Mouse (Mus musculus) spleen, adult 2 months (tissue): ENCODE results near the gene Pygm. TPM values are rescaled to one million over a fixed set of nuclear protein-coding genes. Genes with fewer than 3 reads are reported as not detected.

Source experiments
- DNase-seq, 2 experiments: peaks; one replicate each; pipeline versions ENCODE4 v3.0.0 to v3.0.0-alpha.2; 2012 to 2021; ENCODE audit warnings: low spot score in 2 of 2, low read depth in 1 of 2
- H3K27ac ChIP-seq: fragments of 200-500 bp; 2 replicates; pipeline ENCODE4 v1.5.1; 2012; ENCODE audit warnings: low read length, inconsistent platforms; ENCODE audit not compliant: insufficient read depth
- H3K27me3 ChIP-seq: fragments of 200-500 bp; 2 replicates; pipeline ENCODE4 v1.6.1; 2012; ENCODE audit warnings: mild to moderate bottlenecking, moderate library complexity, low read length, inconsistent platforms; ENCODE audit not compliant: control insufficient read depth, insufficient read depth
- H3K36me3 ChIP-seq: fragments of 200-500 bp; 2 replicates; pipeline ENCODE4 v1.6.1; 2012; ENCODE audit warnings: mild to moderate bottlenecking, low read length, inconsistent platforms; ENCODE audit not compliant: control insufficient read depth, insufficient read depth
- H3K4me1 ChIP-seq: fragments of 200-500 bp; 2 replicates; pipeline ENCODE4 v1.6.1; 2011; ENCODE audit warnings: inconsistent platforms; ENCODE audit not compliant: control insufficient read depth, insufficient read depth, insufficient read length
- H3K4me3 ChIP-seq: fragments of 200-500 bp; 2 replicates; pipeline ENCODE4 v1.5.1; 2011; ENCODE audit warnings: mild to moderate bottlenecking, inconsistent platforms; ENCODE audit not compliant: insufficient read depth, insufficient read length; ENCODE audit errors: extremely low read depth
- CTCF ChIP-seq: fragments of 200-500 bp; IDR thresholded peaks from 2 replicates; pipeline ENCODE4 v1.5.1; 2011; ENCODE audit warnings: mild to moderate bottlenecking, inconsistent platforms; ENCODE audit not compliant: insufficient read depth, insufficient read length, insufficient replicate concordance; ENCODE audit errors: extremely low read depth
- POLR2A ChIP-seq: fragments of 200-500 bp; IDR thresholded peaks from 2 replicates; pipeline ENCODE4 v1.6.1; 2011; ENCODE audit warnings: low read depth, low read length, inconsistent platforms
- WGBS: fragments of 180-500 bp; shearing (Covaris S2); methylation state at CpG from one replicate; pipeline ENCODE4 v1.1.7; 2018; 5-methylcytosine and 5-hydroxymethylcytosine counted together
- polyA plus RNA-seq: library from polyadenylated mRNA; depleted of rRNA; stranded (reverse); fragments of >200 nt; gene quantifications from 2 replicates; pipeline ENCODE4 v1.2.3, GENCODE M21; 2012

Gene Pygm
- polyA plus RNA-seq, 1 experiment = 8.1 TPM

GRCm38 (mm10) chr19:6343996-6344395, 40.2 kb upstream of the Pygm start:
- Histone ChIP-seq H3K27me3 (no peaks in the 10 kb centered on the region), H3K4me1 (peaks cover 20% of the 10 kb centered on the region; the same call in 1 of the 2 replicates), H3K4me3 (no peak overlapping the region), H3K27ac (no peak overlapping the region; the same call in 1 of the 2 replicates), H3K36me3 (peaks cover 46% of the 10 kb centered on the region)
- no peak for TF ChIP-seq POLR2A
- no peak for TF ChIP-seq CTCF
- DNase-seq = no peak
- WGBS = 84% methylated on average over 5 of the region's 5 CpGs

GRCm38 (mm10) chr19:6346023-6346422, 38.2 kb upstream of the Pygm start:
- WGBS = 92% methylated on average over 5 of the region's 5 CpGs
- H3K4me1 ChIP-seq = peaks cover 14% of the 10 kb centered on the region; the same call in 1 of the 2 replicates
- H3K27me3 ChIP-seq = no peaks in the 10 kb centered on the region
- no peak overlapping the region for H3K27ac ChIP-seq
- no peak for DNase-seq
- no peak for TF ChIP-seq CTCF
- no peak overlapping the region for H3K4me3 ChIP-seq
- H3K36me3 ChIP-seq = peaks cover 51% of the 10 kb centered on the region

GRCm38 (mm10) chr19:6346661-6347060, 37.5 kb upstream of the Pygm start:
- Histone ChIP-seq H3K27ac (no peak overlapping the region), H3K4me3 (no peak overlapping the region), H3K4me1 (peaks cover 14% of the 10 kb centered on the region; the same call in 1 of the 2 replicates), H3K36me3 (peaks cover 56% of the 10 kb centered on the region), H3K27me3 (no peaks in the 10 kb centered on the region)
- DNase-seq = no peak
- TF ChIP-seq CTCF (no peak), POLR2A (no peak)
- WGBS = 82% methylated on average over 10 of the region's 10 CpGs

- Histone ChIP-seq H3K27ac (no peak overlapping the region), H3K27me3 (no peaks in the 10 kb centered on the region), H3K4me3 (no peak overlapping the region), H3K36me3 (peaks cover 59% of the 10 kb centered on the region), H3K4me1 (peaks cover 10% of the 10 kb centered on the region; the same call in 1 of the 2 replicates)
- WGBS = 94% methylated on average over 4 of the region's 4 CpGs
- no peak for DNase-seq
- TF ChIP-seq CTCF (no peak), POLR2A (no peak)
These were observed 36.6 kb upstream of the Pygm start for GRCm38 (mm10) chr19:6347615-6348014.

- Histone ChIP-seq H3K27ac (no peak overlapping the region), H3K4me1 (peaks cover 2% of the 10 kb centered on the region; the same call in 1 of the 2 replicates), H3K27me3 (no peaks in the 10 kb centered on the region), H3K36me3 (peaks cover 62% of the 10 kb centered on the region), H3K4me3 (no peak overlapping the region)
- 48% methylated on average over 9 of the region's 9 CpGs for WGBS
- no peak for DNase-seq
- TF ChIP-seq POLR2A = no peak
- no peak for TF ChIP-seq CTCF
These were observed 35.5 kb upstream of the Pygm start for GRCm38 (mm10) chr19:6348717-6349116.

GRCm38 (mm10) chr19:6349215-6349983, 34.8 kb upstream of the Pygm start:
- Histone ChIP-seq H3K4me3 (no peak overlapping the region), H3K27me3 (no peaks in the 10 kb centered on the region), H3K27ac (no peak overlapping the region), H3K4me1 (peaks cover 2% of the 10 kb centered on the region; the same call in 1 of the 2 replicates), H3K36me3 (peaks cover 61% of the 10 kb centered on the region)
- TF ChIP-seq CTCF = no peak
- no peak for TF ChIP-seq POLR2A
- no peak for DNase-seq
- WGBS = 31% methylated on average over 14 of the region's 14 CpGs

- 80% methylated on average over 14 of the region's 14 CpGs for WGBS
- no peak overlapping the region for H3K4me3 ChIP-seq
- H3K27ac ChIP-seq = no peak overlapping the region
- peaks cover 44% of the 10 kb centered on the region for H3K36me3 ChIP-seq
- TF ChIP-seq CTCF = no peak
- no peak for TF ChIP-seq POLR2A
- peaks cover 2% of the 10 kb centered on the region; the same call in 1 of the 2 replicates for H3K4me1 ChIP-seq
- no peaks in the 10 kb centered on the region for H3K27me3 ChIP-seq
- DNase-seq = no peak
These were observed 32.6 kb upstream of the Pygm start for GRCm38 (mm10) chr19:6351431-6352106.
